Mouse (Mus musculus) heart, adult 2 months (tissue): ENCODE results near the gene Olfr68. TPM values are rescaled to one million over a fixed set of nuclear protein-coding genes. Genes with fewer than 3 reads are reported as not detected.
"Not testable (repeated sequence)": the region's sequence is repeated elsewhere in the genome, so short reads cannot be mapped to it uniquely, and the experiment has no call there.

Experiments used
- DNase-seq, 2 experiments: peaks; one replicate each; pipeline ENCODE4 v3.0.0; 2021
- H3K27ac ChIP-seq: fragments of 200-600 bp; 2 replicates; pipeline ENCODE4 v1.8.1; 2022
- H3K27me3 ChIP-seq: fragments of 200-500 bp; 2 replicates; pipeline ENCODE4 v1.6.1; 2012; ENCODE audit warnings: mild to moderate bottlenecking, low read length, inconsistent platforms, mixed read lengths; ENCODE audit not compliant: control insufficient read depth, insufficient read depth
- H3K36me3 ChIP-seq: fragments of 200-500 bp; 2 replicates; pipeline ENCODE4 v1.6.1; 2012; ENCODE audit warnings: low read length, inconsistent platforms; ENCODE audit not compliant: control insufficient read depth, insufficient read depth
- H3K4me1 ChIP-seq: fragments of 200-500 bp; 2 replicates; pipeline ENCODE4 v1.6.1; 2011; ENCODE audit warnings: low read length; ENCODE audit not compliant: control insufficient read depth, insufficient read depth
- H3K4me3 ChIP-seq: fragments of 200-600 bp; 2 replicates; pipeline ENCODE4 v1.8.1; 2022
- H3K79me2 ChIP-seq: fragments of 200-500 bp; replicated peaks from 2 replicates; pipeline ENCODE4 v1.6.1; 2012; ENCODE audit warnings: mild to moderate bottlenecking, inconsistent platforms, low read length, moderate library complexity, mixed read lengths; ENCODE audit not compliant: control insufficient read depth, insufficient read depth
- H3K9ac ChIP-seq: fragments of 200-500 bp; 2 replicates; pipeline ENCODE4 v1.6.1; 2012; ENCODE audit warnings: low read depth, mild to moderate bottlenecking, control low read depth, inconsistent platforms, low read length, mixed read lengths
- CTCF ChIP-seq: fragments of 200-600 bp; IDR thresholded peaks from 2 replicates; pipeline ENCODE4 v1.8.1; 2022; ENCODE audit warnings: antibody characterized with exemption, mild to moderate bottlenecking, moderate library complexity
- EP300 ChIP-seq: fragments of 200-500 bp; IDR thresholded peaks from 2 replicates; pipeline ENCODE4 v1.6.1; 2011; ENCODE audit warnings: low read depth, low read length, control low read depth; ENCODE audit not compliant: insufficient read depth
- POLR2A ChIP-seq: fragments of 200-500 bp; IDR thresholded peaks from 2 replicates; pipeline ENCODE4 v1.6.1; 2011; ENCODE audit warnings: mild to moderate bottlenecking, low read depth, low read length, control low read depth; ENCODE audit not compliant: insufficient read depth
- WGBS: fragments of 180-500 bp; shearing (Covaris S2); methylation state at CpG from one replicate; pipeline ENCODE4 v1.1.7; 2018; 5-methylcytosine and 5-hydroxymethylcytosine counted together
- intact Hi-C: fragments of 180-260 bp; cut with DNase I; formaldehyde crosslinking; loops from one replicate; pipeline ENCODE4 v1.15.1; 2025
- polyA plus RNA-seq: library from polyadenylated mRNA; depleted of rRNA; stranded (reverse); fragments of >200 nt; gene quantifications from 2 replicates; pipeline ENCODE4 v1.2.3, GENCODE M21; 2012; rRNA removed
- total RNA-seq, 2 experiments: library from RNA; stranded (reverse); gene quantifications; 2 replicates each; pipeline ENCODE4 v1.2.3; 2021

Gene Olfr68
- total and polyA plus RNA-seq, 3 experiments = not detected

DNA sequence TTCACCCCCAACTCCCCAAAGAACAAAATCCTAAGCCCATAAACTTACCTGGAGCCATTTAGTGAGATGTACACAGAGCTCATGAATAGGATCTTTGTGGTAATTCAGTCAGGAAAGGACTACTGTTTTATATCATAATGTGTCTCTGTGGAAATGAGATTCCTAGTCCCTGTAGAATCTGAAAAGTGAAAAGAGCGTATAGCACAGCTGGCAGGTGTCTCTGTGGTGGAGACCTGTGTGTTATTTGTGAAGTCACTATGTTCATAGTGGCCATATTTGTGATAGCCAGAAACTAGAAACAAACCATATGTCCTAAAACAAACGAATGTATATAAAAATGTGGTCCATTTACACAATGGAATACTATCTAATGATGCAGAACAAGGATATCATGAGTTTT, 8.0 kb downstream of the Olfr68 start, which contains the start of gene Olfr69:
Olfr69 (minus strand) TSS at position 101 of the 400 bp plus-strand sequence.
- H3K9ac ChIP-seq = no peak within 1 kb of the TSS
- H3K79me2 ChIP-seq = no peaks in the 10 kb centered on the region
- H3K4me3 ChIP-seq = no peak within 1 kb of the TSS
- H3K36me3 ChIP-seq = no peaks in the 10 kb centered on the region
- DNase-seq = no peak
- WGBS = 59% methylated on average over 2 of the region's 2 CpGs
- no peak for TF ChIP-seq CTCF
- no peak for TF ChIP-seq POLR2A
- no peak for TF ChIP-seq EP300
- H3K4me1 ChIP-seq = no peaks in the 10 kb centered on the region
- intact Hi-C loops = no loop called here
- no peaks in the 10 kb centered on the region for H3K27me3 ChIP-seq
- H3K27ac ChIP-seq = no peak within 1 kb of the TSS

DNA sequence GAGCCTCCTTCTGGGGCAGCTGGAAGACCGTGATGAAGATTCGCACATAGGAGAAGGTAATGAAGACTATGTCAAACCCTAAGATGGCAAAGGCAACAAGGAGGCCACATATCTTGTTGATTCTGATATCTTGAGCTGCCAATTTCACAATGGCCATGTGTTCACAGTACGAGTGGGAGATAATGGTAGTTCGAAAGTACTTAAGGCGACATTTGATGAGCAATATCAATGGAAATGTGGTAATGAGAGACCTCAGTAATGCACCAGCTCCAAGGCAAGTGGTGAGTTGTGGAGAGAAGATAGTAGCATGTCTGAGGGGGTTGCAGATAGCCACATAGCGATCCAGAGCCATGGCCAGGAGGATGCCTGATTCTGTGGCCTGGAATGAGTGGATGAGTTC, 11.8 kb downstream of the Olfr68 start:
- intact Hi-C loops, H3K36me3 ChIP-seq: not testable (repeated sequence)
- 71% methylated on average over 6 of the region's 6 CpGs for WGBS

DNA sequence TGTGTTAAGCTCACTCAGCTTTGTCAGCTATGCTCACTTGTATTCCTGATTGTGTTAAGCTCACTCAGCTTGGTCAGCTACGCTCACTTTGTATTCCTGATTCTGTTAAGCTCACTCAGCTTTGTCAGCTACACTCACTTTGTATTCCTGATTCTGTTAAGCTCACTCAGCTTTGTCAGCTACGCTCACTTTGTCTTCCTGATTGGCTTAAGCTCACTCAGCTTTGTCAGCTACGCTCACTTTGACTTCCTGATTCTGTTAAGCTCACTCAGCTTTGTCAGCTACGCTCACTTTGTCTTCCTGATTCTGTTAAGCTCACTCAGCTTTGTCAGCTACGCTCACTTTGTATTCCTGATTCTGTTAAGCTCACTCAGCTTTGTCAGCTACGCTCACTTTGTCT, 17.3 kb downstream of the Olfr68 start:
- H3K27ac ChIP-seq, H3K4me3 ChIP-seq, H3K79me2 ChIP-seq, intact Hi-C loops, H3K27me3 ChIP-seq, H3K9ac ChIP-seq, H3K4me1 ChIP-seq, H3K36me3 ChIP-seq: not testable (repeated sequence)
- WGBS = 68% methylated on average over 6 of the region's 6 CpGs
- peak in 1 of 2 experiments; percentile 2 for DNase-seq

More for the DNA sequence above, 11.8 kb downstream of the Olfr68 start:
- DNase-seq, H3K4me1 ChIP-seq, H3K27me3 ChIP-seq, H3K4me3 ChIP-seq, H3K79me2 ChIP-seq, H3K9ac ChIP-seq, H3K27ac ChIP-seq: not testable (repeated sequence)

DNA sequence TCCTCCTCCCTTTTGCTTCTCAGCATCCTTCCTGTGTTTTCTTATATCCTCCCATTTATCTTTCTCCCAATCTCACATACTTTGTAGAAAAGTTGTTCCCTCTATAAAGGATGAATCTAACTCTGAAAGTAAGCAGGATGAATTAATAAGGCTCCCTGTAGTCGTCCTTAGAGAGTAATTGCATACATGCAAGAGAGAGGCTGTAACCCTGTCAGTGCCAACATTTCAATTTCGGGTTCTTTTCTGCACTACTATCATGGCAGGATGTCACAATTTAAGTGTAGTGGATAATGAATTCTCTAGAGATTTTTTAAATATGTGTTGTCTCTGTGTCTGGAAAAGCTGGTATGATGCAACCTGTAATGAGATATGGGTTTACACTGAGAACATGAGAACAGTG, 22.3 kb downstream of the Olfr68 start, which contains the start of gene Olfr630:
Olfr630 (minus strand) TSS at position 101 of the 400 bp plus-strand sequence.
- intact Hi-C loops = no loop called here
- Histone ChIP-seq H3K4me3 (no peak within 1 kb of the TSS), H3K27ac (no peak within 1 kb of the TSS), H3K4me1 (no peaks in the 10 kb centered on the region), H3K79me2 (no peaks in the 10 kb centered on the region), H3K36me3 (no peaks in the 10 kb centered on the region), H3K27me3 (no peaks in the 10 kb centered on the region), H3K9ac (no peak within 1 kb of the TSS)
- 34% methylated on average over 2 of the region's 2 CpGs for WGBS
- no peak for DNase-seq
- TF ChIP-seq CTCF (no peak), EP300 (no peak), POLR2A (no peak)

DNA sequence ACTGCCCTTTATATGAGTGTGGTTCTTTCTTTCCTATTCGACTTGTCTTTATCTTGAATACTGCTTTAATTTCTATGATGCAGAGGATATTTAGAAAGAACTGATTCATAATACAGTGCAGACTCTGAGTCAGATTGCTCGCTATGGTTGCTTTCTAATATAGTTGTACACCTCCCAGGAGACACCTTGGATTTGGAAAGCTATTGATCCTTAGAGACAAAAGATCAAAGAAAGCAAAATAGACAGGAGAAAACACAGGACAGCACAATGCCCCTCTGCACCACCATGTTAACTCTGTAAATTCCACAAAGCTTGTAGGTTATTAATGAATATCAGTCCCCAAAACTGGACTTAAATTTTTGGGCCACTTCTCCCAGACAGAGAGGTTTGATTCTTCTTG, 34.7 kb downstream of the Olfr68 start, which contains the start of gene Olfr629:
Olfr629 (minus strand) TSS at position 101 of the 400 bp plus-strand sequence.
- no peak for TF ChIP-seq POLR2A
- no peak for TF ChIP-seq EP300
- no peak for TF ChIP-seq CTCF
- DNase-seq = no peak
- WGBS = 63% methylated on average over 2 of the region's 2 CpGs
- H3K9ac ChIP-seq = no peak within 1 kb of the TSS
- H3K27me3 ChIP-seq = no peaks in the 10 kb centered on the region
- H3K4me3 ChIP-seq = no peak within 1 kb of the TSS
- intact Hi-C loops = no loop called here
- H3K27ac ChIP-seq = no peak within 1 kb of the TSS
- no peaks in the 10 kb centered on the region for H3K36me3 ChIP-seq
- no peaks in the 10 kb centered on the region for H3K79me2 ChIP-seq
- H3K4me1 ChIP-seq = no peaks in the 10 kb centered on the region

DNA sequence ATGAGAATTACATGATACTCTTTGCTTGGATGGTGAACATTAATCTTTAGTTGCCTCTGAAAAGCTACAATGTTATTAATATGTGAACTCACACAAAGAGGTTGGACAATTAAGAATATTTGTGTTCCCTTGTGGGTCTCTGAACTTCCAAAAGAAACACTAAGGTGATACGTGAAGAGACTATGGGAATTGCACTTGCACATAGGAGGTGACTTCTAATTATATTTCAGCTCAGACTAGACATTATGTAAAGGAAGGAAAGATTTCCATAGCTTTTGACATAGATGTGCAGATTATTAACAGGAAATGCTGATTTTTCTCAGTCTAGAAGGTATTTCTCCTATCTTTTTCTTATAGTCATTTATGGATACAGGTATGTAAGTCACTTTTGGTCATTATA, 49.4 kb downstream of the Olfr68 start, which contains the start of gene Olfr628:
Olfr628 (plus strand) TSS at position 301 of the 400 bp plus-strand sequence.
- H3K27ac ChIP-seq = no peak within 1 kb of the TSS
- intact Hi-C loops = no loop called here
- WGBS = 81% methylated on average over 1 of the region's 1 CpGs
- no peak within 1 kb of the TSS for H3K4me3 ChIP-seq
- TF ChIP-seq POLR2A (no peak), EP300 (no peak), CTCF (no peak)
- H3K9ac ChIP-seq = no peak within 1 kb of the TSS
- no peak for DNase-seq
- H3K4me1 ChIP-seq = no peaks in the 10 kb centered on the region
- no peaks in the 10 kb centered on the region for H3K79me2 ChIP-seq
- no peaks in the 10 kb centered on the region for H3K36me3 ChIP-seq
- H3K27me3 ChIP-seq = no peaks in the 10 kb centered on the region

Other genes starting within 250 kb of the Olfr68 start
Only the 30 nearest of the 33 such genes appear.
- not detected for gene Olfr613, start 231.6 kb downstream of the Olfr68 start, total RNA-seq
- not detected in 2 replicates for gene Olfr613, start 231.6 kb downstream of the Olfr68 start, polyA plus RNA-seq
- gene Olfr615, start 223.6 kb downstream of the Olfr68 start, total RNA-seq = not detected
- not detected in 2 replicates for gene Olfr615, start 223.6 kb downstream of the Olfr68 start, polyA plus RNA-seq
- not detected for gene Olfr616, start 210.6 kb downstream of the Olfr68 start, total RNA-seq
- gene Olfr616, start 210.6 kb downstream of the Olfr68 start, polyA plus RNA-seq = not detected in 2 replicates
- not detected for gene Olfr617, start 206.6 kb downstream of the Olfr68 start, total RNA-seq
- not detected in 2 replicates for gene Olfr617, start 206.6 kb downstream of the Olfr68 start, polyA plus RNA-seq
- gene Olfr618, start 189.6 kb downstream of the Olfr68 start, total RNA-seq = not detected
- not detected in 2 replicates for gene Olfr618, start 189.6 kb downstream of the Olfr68 start, polyA plus RNA-seq
- not detected for gene Olfr619, start 179.1 kb downstream of the Olfr68 start, total RNA-seq
- not detected in 2 replicates for gene Olfr619, start 179.1 kb downstream of the Olfr68 start, polyA plus RNA-seq
- gene Olfr620, start 167.2 kb downstream of the Olfr68 start, total RNA-seq = not detected
- gene Olfr620, start 167.2 kb downstream of the Olfr68 start, polyA plus RNA-seq = not detected in 2 replicates
- gene Olfr622, start 137.0 kb downstream of the Olfr68 start, total RNA-seq = not detected
- not detected in 2 replicates for gene Olfr622, start 137.0 kb downstream of the Olfr68 start, polyA plus RNA-seq
- gene Olfr623, start 116.0 kb downstream of the Olfr68 start, total RNA-seq = not detected
- gene Olfr623, start 116.0 kb downstream of the Olfr68 start, polyA plus RNA-seq = not detected in 2 replicates
- not detected for gene Olfr624, start 108.5 kb downstream of the Olfr68 start, total RNA-seq
- gene Olfr624, start 108.5 kb downstream of the Olfr68 start, polyA plus RNA-seq = 0.03 TPM in 1 of 2 replicates, not detected in the other
- not detected for gene Olfr625-ps1, start 97.0 kb downstream of the Olfr68 start, total RNA-seq
- gene Olfr625-ps1, start 97.0 kb downstream of the Olfr68 start, polyA plus RNA-seq = not detected in 2 replicates
- gene Olfr243, start 65.0 kb downstream of the Olfr68 start, total RNA-seq = not detected
- gene Olfr243, start 65.0 kb downstream of the Olfr68 start, polyA plus RNA-seq = not detected in 2 replicates
- gene Olfr628, start 49.3 kb downstream of the Olfr68 start, total RNA-seq = not detected
- gene Olfr628, start 49.3 kb downstream of the Olfr68 start, polyA plus RNA-seq = not detected in 2 replicates
- not detected for gene Olfr629, start 34.8 kb downstream of the Olfr68 start, total RNA-seq
- gene Olfr629, start 34.8 kb downstream of the Olfr68 start, polyA plus RNA-seq = not detected in 2 replicates
- not detected for gene Olfr630, start 22.4 kb downstream of the Olfr68 start, total RNA-seq
- gene Olfr630, start 22.4 kb downstream of the Olfr68 start, polyA plus RNA-seq = not detected in 2 replicates
- gene Olfr69, start 8.1 kb downstream of the Olfr68 start, total RNA-seq = not detected
- not detected in 2 replicates for gene Olfr69, start 8.1 kb downstream of the Olfr68 start, polyA plus RNA-seq
- not detected for gene Olfr67, start 12.1 kb upstream of the Olfr68 start, total RNA-seq
- not detected in 2 replicates for gene Olfr67, start 12.1 kb upstream of the Olfr68 start, polyA plus RNA-seq
- 1,000 to 10,000 TPM in 1 of 2 experiments, 100 to 1,000 TPM in 1; 558 to 4,688 TPM for gene Hbb-bt, start 34.3 kb upstream of the Olfr68 start, total RNA-seq
- 954 and 7,998 TPM in 2 replicates for gene Hbb-bt, start 34.3 kb upstream of the Olfr68 start, polyA plus RNA-seq
- over 10,000 TPM in 1 of 2 experiments, 1,000 to 10,000 TPM in 1; 5,780 to 41,164 TPM for gene Hbb-bs, start 48.4 kb upstream of the Olfr68 start, total RNA-seq
- 10,215 and 68,774 TPM in 2 replicates for gene Hbb-bs, start 48.4 kb upstream of the Olfr68 start, polyA plus RNA-seq
- not detected for gene Hbb-bh2, start 60.8 kb upstream of the Olfr68 start, total RNA-seq
- not detected in 2 replicates for gene Hbb-bh2, start 60.8 kb upstream of the Olfr68 start, polyA plus RNA-seq
- not detected for gene Hbb-bh1, start 63.5 kb upstream of the Olfr68 start, total RNA-seq
- not detected in 2 replicates for gene Hbb-bh1, start 63.5 kb upstream of the Olfr68 start, polyA plus RNA-seq
- gene Hbb-y, start 73.5 kb upstream of the Olfr68 start, total RNA-seq = not detected
- gene Hbb-y, start 73.5 kb upstream of the Olfr68 start, polyA plus RNA-seq = not detected in 2 replicates
- not detected for gene Olfr66, start 106.6 kb upstream of the Olfr68 start, total RNA-seq
- not detected in 2 replicates for gene Olfr66, start 106.6 kb upstream of the Olfr68 start, polyA plus RNA-seq
- not detected for gene Olfr64, start 114.8 kb upstream of the Olfr68 start, total RNA-seq
- gene Olfr64, start 114.8 kb upstream of the Olfr68 start, polyA plus RNA-seq = not detected in 2 replicates
- gene Olfr65, start 123.8 kb upstream of the Olfr68 start, total RNA-seq = not detected
- not detected in 2 replicates for gene Olfr65, start 123.8 kb upstream of the Olfr68 start, polyA plus RNA-seq
- not detected for gene Olfr631, start 149.1 kb upstream of the Olfr68 start, total RNA-seq
- not detected in 2 replicates for gene Olfr631, start 149.1 kb upstream of the Olfr68 start, polyA plus RNA-seq
- gene Olfr632, start 154.6 kb upstream of the Olfr68 start, total RNA-seq = not detected
- not detected in 2 replicates for gene Olfr632, start 154.6 kb upstream of the Olfr68 start, polyA plus RNA-seq
- gene Olfr633, start 164.7 kb upstream of the Olfr68 start, total RNA-seq = not detected
- gene Olfr633, start 164.7 kb upstream of the Olfr68 start, polyA plus RNA-seq = not detected in 2 replicates
- gene Olfr635, start 191.5 kb upstream of the Olfr68 start, total RNA-seq = not detected
- gene Olfr635, start 191.5 kb upstream of the Olfr68 start, polyA plus RNA-seq = not detected in 2 replicates
- not detected for gene Olfr638, start 219.0 kb upstream of the Olfr68 start, total RNA-seq
- gene Olfr638, start 219.0 kb upstream of the Olfr68 start, polyA plus RNA-seq = not detected in 2 replicates